Mouse (Mus musculus) adrenal gland, adult 18-20 months (tissue): ENCODE results near the gene Ksr2. TPM values are rescaled to one million over a fixed set of nuclear protein-coding genes. Genes with fewer than 3 reads are reported as not detected.

Experiments
- DNase-seq, 2 experiments: peaks; one replicate each; pipeline ENCODE4 v3.0.0; 2021 to 2022; ENCODE audit warnings: low spot score in 2 of 2
- total RNA-seq, 2 experiments: library from RNA; stranded (reverse); gene quantifications; 1 replicate in 1 of 2; 2 replicates in 1 of 2; pipeline ENCODE4 v1.2.3; 2021

Ksr2 gene
- total RNA-seq, 2 experiments from 2014 or later = 4.3 to 4.5 TPM

DNA sequence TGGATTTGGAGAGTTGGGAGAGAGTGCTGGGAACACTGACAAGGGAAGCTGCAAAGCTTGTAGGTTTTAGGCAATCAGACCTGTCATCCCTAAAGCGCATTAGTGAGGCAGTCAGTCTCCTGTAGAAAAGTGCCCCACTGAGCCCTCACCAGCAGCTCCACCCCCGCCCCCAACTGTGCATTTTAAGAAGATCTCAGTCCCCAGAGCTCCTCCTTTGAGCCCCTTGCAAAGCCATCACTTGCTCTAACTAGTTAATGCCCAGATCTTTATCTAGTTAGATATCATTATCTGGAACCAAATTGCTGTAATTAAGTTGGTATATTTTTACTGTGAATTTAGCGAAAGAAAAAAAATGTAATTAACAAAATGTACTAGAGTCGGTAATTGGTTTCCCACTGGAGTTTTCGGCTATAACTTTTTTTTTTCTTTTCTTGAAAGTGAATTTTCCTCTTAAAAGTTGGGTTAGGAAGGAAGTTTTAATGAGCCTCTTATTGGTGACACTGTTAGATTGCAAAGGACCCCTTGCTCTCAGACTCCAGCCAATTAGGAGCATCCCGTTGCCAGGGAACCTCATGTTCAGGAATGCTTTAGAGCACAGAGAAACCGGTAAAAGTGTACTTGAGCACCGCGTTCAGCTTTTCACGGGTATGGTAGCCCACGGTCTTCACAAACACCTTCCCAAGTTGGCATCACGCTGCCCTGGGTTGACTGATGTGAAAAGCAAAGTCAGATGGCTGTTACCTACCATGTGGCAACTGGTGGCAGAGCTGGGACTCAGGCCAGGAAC lies 344.1 kb downstream of the Ksr2 start:
- no peak for DNase-seq

DNA sequence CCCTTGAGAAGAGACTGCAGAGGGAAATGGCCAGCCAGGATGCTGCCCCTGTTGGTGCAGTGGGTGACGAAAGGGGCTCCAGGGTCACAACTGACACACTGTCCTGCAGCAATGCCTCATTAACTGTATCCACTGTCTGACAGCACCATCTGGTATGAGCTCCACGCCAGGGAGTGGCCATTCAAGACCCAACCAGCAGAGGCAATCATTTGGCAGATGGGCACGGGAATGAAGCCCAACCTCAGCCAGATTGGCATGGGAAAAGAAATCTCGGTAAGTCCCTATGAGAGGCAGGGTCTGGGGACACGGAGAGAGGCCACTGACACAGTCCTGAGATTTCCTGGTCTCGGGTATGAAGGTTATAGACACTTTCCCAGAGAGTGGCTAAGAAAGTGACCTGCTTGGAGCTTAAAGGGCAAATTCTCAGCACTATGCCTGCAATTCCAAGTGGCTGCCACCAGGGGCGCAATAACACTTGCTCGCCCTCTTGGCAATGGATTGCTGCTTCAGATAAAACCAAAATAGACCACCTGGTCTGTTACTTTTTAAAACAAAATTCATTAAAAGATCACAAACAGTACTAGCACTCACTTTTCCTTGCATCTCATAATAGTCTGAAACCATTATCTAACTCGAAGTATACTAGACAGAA lies 347.5 kb downstream of the Ksr2 start:
- no peak for DNase-seq

DNA sequence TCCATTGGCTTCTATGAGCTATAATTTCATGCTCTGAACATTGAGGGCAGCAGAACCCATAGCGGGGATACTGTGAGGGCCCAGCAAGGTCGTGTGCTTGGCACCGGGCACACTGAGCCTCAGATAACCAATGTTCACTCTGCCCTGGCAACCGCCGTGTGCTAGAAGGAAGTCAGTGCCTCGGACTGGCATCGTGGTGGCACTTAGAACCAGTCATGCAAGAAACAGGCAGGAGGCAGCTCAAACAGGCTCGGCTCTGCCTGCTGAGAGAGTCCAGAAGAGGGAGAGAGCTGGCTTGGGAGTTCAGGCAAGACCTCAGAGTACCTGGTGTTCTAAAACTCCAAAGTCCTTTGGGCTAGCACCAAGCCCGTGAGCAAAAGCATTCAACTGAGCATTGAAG lies 350.7 kb downstream of the Ksr2 start:
- no peak for DNase-seq

DNA sequence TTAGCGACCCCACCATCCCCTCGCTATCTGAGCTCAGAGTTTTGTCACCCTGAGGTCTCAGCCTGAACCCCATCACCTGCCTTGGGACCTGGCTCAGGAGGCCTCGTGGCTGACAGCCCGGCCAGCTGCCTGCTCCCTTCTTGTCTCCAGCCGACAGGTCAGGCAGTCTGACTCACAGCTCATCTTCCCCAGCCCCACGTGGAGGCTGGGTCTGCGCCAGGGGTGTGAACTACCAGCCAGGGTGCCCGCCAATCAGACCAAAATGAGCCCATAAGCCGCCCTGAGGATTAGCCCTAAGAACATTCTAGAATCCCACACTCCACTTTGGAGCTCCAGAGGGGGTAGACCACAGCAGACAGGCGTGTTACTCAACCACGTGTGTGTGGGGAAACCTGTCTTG lies 365.4 kb downstream of the Ksr2 start:
- peak in 1 of 2 experiments; percentile 6 for DNase-seq

DNA sequence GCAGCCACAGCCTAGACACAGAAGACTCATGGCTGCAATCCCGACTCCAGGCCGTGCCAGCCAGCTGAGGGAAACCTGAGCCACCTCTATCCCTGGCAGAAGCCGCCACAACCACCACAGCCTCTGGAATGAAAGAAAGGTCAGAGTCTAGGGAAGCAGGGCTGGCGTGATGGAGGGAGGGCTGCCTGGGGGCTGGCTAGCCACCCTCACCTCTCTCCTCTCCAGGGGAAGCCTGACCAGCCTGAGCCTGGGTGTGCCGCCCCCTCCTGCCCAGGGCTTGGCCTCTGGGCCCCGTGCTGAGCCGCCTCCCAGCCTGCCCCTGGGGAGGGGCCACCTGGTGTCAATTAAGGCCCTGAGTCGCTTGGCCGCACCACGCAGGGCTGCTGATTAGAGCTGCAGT lies 366.9 kb downstream of the Ksr2 start, which contains the start of gene Nos1:
TSS of gene Nos1 (plus strand) at position 352 of the 400 bp plus-strand sequence.
- no peak for DNase-seq

DNA sequence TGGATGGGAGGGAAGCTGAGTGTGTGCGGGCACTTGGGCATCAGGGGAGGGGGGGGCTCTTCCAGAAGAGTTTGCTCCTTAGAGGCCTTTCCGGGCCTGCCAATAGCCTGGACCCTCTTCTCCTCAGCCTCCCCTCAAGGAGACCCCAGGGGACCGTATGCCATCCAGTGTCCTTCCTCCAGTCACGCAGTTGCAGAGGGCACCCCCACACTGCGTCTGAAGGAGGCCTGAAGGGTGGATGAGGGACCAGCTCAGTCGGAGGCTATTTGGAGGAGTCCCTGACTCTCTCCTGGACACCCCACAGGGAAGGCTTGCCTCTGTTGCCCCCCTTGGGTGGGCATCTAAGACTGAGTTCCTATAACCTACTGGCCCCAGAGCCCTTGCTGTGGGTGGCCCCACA lies 367.4 kb downstream of the Ksr2 start:
- no peak for DNase-seq

DNA sequence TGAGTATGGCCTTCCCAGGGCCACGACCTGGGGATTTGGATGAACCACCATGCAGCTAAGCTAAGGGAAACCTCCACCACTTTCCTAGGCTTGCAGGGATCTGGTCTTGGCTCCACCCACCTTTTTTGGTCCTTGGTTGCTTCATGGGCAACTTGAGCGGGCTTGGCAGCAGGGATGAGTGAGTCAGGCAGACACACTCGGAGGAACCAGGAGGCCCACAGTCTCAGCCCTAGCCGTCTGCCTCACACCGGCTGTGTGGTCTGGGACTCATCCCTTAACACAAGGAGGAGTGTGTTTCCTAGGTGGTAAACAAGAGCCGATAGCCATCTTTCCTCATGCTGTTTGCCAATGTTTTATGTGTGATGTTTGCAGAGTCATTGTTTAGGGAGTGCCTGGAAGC lies 376.3 kb downstream of the Ksr2 start:
- no peak for DNase-seq

DNA sequence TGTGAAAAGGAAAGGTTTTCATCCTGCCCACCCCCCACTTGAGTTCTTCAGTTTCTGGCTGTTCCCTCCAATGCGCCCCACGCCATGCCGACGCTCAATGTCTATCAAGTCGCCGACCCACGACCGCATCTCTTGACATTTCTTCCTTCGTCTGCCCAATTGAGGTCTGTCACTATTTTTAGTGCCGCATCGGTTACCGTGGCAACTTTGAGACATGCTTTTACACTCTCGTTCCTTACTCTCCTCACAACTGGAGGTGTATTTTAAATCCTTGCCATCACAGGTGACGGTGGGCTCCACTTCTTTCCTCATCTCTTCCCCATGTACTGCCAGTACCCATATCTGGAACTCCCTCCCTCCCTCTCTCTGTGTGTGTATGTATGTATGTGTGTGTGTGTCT lies 378.1 kb downstream of the Ksr2 start:
- DNase-seq = no peak

DNA sequence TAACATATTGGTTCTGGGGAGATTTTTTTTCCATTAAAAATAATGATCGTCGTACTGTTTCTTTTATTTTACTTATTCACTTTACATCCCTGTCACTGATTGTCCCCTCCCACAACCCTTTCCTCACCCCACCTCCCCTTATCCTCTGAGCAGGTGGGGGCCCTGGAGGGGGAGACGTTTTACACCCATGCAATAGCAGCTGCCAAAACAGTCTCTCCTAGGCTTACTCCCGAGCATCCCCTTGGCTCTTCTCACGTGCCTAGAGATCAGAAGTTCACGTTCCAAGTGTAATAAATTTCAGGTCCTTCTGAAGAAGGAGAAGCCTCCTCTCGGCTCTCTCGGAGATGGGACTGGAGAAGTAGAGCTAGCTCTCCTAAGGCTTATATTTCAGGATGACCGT lies 387.0 kb downstream of the Ksr2 start:
- DNase-seq = no peak

DNA sequence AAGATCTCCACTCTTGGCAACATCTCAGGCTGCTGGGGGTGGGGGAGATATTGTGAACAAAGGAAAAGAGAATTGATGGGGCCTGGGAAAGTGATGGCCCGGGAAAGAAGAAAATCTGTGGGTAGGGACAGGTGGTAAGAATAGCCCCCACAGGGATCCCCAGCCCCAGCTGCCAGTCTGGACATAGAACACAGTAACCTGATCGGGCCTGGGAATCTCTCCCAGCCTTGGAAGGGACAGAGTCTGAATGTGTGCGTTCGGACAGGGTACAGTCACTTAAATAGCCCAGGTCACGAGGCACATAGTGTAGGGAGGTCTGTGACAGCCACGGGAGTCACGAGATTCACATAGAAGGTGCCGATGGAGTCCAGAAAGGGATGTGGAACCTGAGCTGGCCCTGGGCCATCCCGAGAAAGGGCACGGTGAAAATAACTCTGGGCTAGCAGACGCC lies 388.3 kb downstream of the Ksr2 start:
- no peak for DNase-seq

DNA sequence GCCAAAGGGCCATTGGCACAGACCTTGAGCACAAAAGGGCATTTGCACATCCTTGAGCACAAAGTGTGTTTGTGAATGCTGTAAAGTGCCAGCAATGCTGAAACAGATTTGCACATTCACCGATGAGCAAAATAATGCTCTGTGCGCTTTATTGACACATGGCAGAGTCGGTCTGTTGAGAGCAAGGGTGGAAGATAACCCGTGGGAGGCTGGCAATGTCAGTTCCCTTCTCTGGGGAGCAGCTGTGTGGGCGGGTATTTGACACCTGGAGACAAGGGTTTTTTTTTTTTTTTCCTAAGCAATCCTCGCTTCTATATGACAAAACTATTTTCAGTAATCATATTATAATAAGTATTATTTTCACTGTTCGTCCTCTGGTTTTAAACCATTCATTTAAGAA lies 389.8 kb downstream of the Ksr2 start:
- DNase-seq = no peak

DNA sequence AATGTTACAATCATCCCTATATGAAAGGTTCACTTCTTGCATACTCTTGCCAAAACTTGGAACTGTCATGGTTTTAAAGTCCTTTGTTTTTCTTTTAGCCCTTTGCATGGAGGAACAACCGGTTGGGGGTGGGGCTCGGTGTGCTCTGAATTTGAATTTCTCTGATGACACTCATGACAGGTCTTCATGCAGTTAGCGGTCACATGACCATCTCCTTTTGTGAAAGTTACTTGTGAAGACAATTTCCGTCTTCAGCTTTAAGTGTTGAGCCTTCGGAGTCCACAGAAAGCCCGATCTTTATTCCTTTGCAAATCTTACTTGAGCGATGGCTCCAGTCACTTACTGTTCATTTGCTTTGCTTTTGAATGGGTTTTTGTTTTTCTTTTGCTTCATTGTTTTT lies 397.1 kb downstream of the Ksr2 start:
- DNase-seq = no peak

DNA sequence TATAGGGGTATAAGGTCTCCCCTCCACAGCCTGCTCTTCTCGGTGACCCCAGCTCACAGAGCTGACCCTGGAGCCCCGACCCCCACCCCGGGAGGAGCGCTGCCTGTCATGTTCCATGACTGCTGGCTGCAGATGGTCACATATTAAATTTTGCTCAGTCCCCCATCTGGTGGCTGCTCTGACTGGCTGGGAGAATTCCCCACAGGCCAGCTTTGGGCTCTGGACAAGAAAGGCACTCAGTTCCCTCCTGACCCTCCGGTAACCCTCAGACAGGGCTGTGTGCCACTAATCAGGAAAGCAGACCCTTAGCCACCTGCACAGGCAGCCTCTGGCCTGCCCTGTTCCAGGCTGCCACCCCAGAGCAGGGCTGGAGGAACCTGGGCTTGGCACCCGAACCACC lies 405.0 kb downstream of the Ksr2 start:
- no peak for DNase-seq

DNA sequence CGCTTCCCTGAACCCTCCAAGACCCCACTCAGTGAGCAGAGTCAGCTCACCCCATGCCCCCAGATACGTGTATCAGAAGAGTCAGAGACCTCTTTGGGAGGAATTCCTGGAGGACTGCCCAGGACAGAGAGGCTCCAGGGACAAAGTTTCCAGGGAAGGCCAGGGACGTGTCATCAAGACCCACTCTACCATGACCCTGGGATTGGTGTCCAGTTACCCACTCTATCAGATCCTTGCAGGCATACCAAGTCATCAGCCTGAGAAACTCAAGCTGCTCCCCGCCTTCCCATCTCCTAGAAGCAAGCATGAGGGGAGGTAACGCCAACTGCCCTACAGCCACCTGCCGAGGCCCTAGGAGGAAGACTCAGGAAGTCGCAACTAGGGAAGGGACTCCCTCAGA lies 406.6 kb downstream of the Ksr2 start:
- no peak for DNase-seq

DNA sequence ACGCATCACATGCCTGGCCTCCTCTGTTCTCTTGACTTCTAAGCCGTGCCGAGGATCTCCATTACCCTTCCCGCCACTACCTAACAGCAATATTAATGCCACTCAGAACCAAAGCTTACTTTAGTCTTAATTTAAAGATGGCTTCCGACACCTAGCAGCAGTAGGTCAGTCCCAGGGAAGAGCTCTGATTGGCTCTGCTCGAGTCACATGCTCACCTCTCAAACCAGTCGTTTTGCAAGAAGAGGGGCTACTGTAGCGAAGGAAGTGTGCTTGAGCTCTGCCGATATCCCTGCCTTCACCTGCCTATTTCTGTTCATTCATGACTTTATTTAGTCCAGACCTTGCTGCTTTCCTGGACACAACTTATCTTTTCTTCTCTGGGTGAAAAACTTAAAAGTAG lies 410.0 kb downstream of the Ksr2 start:
- no peak for DNase-seq

DNA sequence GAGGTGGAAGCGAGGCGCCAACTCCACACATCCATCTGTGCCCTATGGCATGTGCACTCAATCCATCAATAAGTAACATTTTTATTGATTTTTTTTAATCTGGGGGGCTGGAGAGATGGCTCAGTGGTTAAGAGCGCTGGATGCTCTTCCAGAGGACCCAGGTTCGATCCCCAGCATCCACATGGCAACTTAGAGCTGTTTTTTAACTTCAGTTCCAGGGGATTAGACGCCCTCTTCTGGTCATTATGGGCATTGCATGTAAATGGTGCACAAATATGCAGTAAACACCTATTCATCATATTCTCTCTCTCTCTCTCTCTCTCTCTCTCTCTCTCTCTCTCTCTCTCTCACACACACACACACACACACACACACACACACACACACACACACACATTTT lies 410.7 kb downstream of the Ksr2 start:
- DNase-seq = no peak

Other genes starting within 250 kb of the Ksr2 start
- gene Pebp1, start 126.4 kb upstream of the Ksr2 start, total RNA-seq = 1,000 to 10,000 TPM; 1,102 to 1,483 TPM
- gene Vsig10, start 94.9 kb upstream of the Ksr2 start, total RNA-seq = 10 to 100 TPM; 11.3 to 16.2 TPM
- 100 to 1,000 TPM; 126 to 138 TPM for gene Wsb2, start 56.7 kb upstream of the Ksr2 start, total RNA-seq
- 1 to 10 TPM; 4.6 to 7.3 TPM for gene Rfc5, start 25.0 kb upstream of the Ksr2 start, total RNA-seq